Mouse (Mus musculus) forebrain, embryonic 15.5 days (tissue): ENCODE results near the gene Hspd1. TPM values are rescaled to one million over a fixed set of nuclear protein-coding genes. Genes with fewer than 3 reads are reported as not detected.
"Not testable (repeated sequence)": the region's sequence is repeated elsewhere in the genome, so short reads cannot be mapped to it uniquely, and the experiment has no call there.

ENCODE experiments used
- ATAC-seq: fragments of 200-750 bp; cut with Nextera tagmentation; replicated peaks from 2 replicates; pipeline ENCODE4 v1.8.0; 2017; ENCODE audit warnings: mild to moderate bottlenecking, moderate TSS enrichment, moderate library complexity
- H3K27ac ChIP-seq: fragments of 300-500 bp; sonication (generic); replicated peaks from 2 replicates; pipeline ENCODE4 v1.5.1; 2015; ENCODE audit warnings: mild to moderate bottlenecking, inconsistent platforms
- H3K27me3 ChIP-seq: fragments of 300-500 bp; sonication (generic); 2 replicates; pipeline ENCODE4 v1.6.1; 2015; ENCODE audit warnings: inconsistent platforms
- H3K36me3 ChIP-seq: fragments of 300-500 bp; sonication (generic); 2 replicates; pipeline ENCODE4 v1.6.1; 2015; ENCODE audit warnings: mild to moderate bottlenecking, inconsistent platforms
- H3K4me1 ChIP-seq: fragments of 300-500 bp; sonication (generic); 2 replicates; pipeline ENCODE4 v1.6.1; 2015; ENCODE audit warnings: inconsistent platforms
- H3K4me2 ChIP-seq: fragments of 300-500 bp; sonication (generic); replicated peaks from 2 replicates; pipeline ENCODE4 v1.6.1; 2015; ENCODE audit warnings: mild to moderate bottlenecking, inconsistent platforms
- H3K4me3 ChIP-seq: fragments of 300-500 bp; sonication (generic); 2 replicates; pipeline ENCODE4 v1.5.1; 2015; ENCODE audit warnings: mild to moderate bottlenecking, inconsistent platforms
- H3K9ac ChIP-seq: fragments of 300-500 bp; sonication (generic); replicated peaks from 2 replicates; pipeline ENCODE4 v1.6.1; 2015; ENCODE audit warnings: mild to moderate bottlenecking, inconsistent platforms
- H3K9me3 ChIP-seq: fragments of 300-500 bp; sonication (generic); 2 replicates; pipeline ENCODE4 v1.6.1; 2016; ENCODE audit warnings: inconsistent platforms
- WGBS: fragments of 180-500 bp; shearing (Covaris S2); methylation state at CpG from one replicate; pipeline ENCODE4 v1.1.7; 2015; ENCODE audit warnings: mixed read lengths; 5-methylcytosine and 5-hydroxymethylcytosine counted together
- polyA plus RNA-seq: library from polyadenylated mRNA; unstranded; fragments of >200 nt; fragmentation: Nextera tagmentation; extraction: Ambion mirVana; gene quantifications from 2 replicates; pipeline ENCODE4 v1.2.1, GENCODE M21; 2015

Gene Hspd1
- polyA plus RNA-seq, 1 experiment from 2014 or later = 291 TPM

DNA sequence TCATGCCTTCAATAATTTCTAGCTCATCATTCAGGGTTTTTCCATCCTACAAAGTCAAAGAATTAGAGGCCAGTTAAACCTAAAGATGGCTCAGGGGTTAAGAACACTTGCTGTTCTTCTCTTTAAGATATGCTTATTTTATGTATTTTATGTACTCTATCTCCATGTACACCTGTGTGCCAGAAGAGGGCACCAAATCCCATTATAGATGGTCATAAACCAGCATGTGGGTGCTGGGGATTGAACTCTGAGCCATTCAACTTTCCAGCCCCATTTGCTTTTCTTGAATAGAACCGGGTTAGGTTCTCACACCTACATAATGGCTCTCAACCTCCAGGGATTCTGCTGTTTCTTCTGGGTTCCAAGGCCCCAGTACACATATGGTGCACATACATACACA is 5.9 kb downstream of the Hspd1 start:
- WGBS = 75% methylated on average over 1 of the region's 1 CpGs
- peaks cover 68% of the 10 kb centered on the region for H3K36me3 ChIP-seq
- ATAC-seq = no peak

GRCm38 (mm10) chr1:55079677-55080076 is 8.4 kb downstream of the Hspd1 start:
- no peak overlapping the region for H3K9ac ChIP-seq
- H3K4me3 ChIP-seq = no peak overlapping the region
- no peak for ATAC-seq
- H3K4me2 ChIP-seq = no peak overlapping the region
- WGBS = 94% methylated on average over 4 of the region's 4 CpGs
- peaks cover 69% of the 10 kb centered on the region for H3K36me3 ChIP-seq
- H3K4me1 ChIP-seq = peaks cover 7% of the 10 kb centered on the region; the same call in 1 of the 2 replicates
- H3K27me3 ChIP-seq = no peaks in the 10 kb centered on the region
- no peak overlapping the region for H3K27ac ChIP-seq
- H3K9me3 ChIP-seq = no peaks in the 10 kb centered on the region

More for the DNA sequence above, 5.9 kb downstream of the Hspd1 start:
- Histone ChIP-seq H3K27me3 (no peaks in the 10 kb centered on the region), H3K4me3 (no peak overlapping the region), H3K4me1 (peaks cover 25% of the 10 kb centered on the region), H3K9ac (no peak overlapping the region), H3K9me3 (no peaks in the 10 kb centered on the region), H3K4me2 (no peak overlapping the region), H3K27ac (no peak overlapping the region)

- WGBS = 89% methylated on average over 2 of the region's 2 CpGs
- H3K27me3 ChIP-seq = no peaks in the 10 kb centered on the region
- peaks cover 53% of the 10 kb centered on the region for H3K36me3 ChIP-seq
- ATAC-seq = no peak
- H3K9ac ChIP-seq = no peak overlapping the region
- no peak overlapping the region for H3K4me2 ChIP-seq
- H3K4me3 ChIP-seq = no peak overlapping the region
- no peaks in the 10 kb centered on the region for H3K9me3 ChIP-seq
- no peaks in the 10 kb centered on the region for H3K4me1 ChIP-seq
- no peak overlapping the region for H3K27ac ChIP-seq
Measured at GRCm38 (mm10) chr1:55076849-55077516, 11.1 kb downstream of the Hspd1 start.

GRCm38 (mm10) chr1:55076395-55076743 is 11.7 kb downstream of the Hspd1 start:
- Histone ChIP-seq H3K27ac (no peak overlapping the region), H3K9me3 (no peaks in the 10 kb centered on the region), H3K9ac (no peak overlapping the region), H3K4me2 (no peak overlapping the region), H3K4me1 (no peaks in the 10 kb centered on the region), H3K36me3 (peaks cover 53% of the 10 kb centered on the region), H3K4me3 (no peak overlapping the region), H3K27me3 (no peaks in the 10 kb centered on the region)
- ATAC-seq = no peak

GRCm38 (mm10) chr1:55075652-55076394 is 12.2 kb downstream of the Hspd1 start:
- WGBS = 78% methylated on average over 5 of the region's 5 CpGs
- Histone ChIP-seq H3K4me1 (no peaks in the 10 kb centered on the region), H3K4me3 (no peak overlapping the region), H3K27me3 (no peaks in the 10 kb centered on the region), H3K36me3 (peaks cover 51% of the 10 kb centered on the region), H3K4me2 (no peak overlapping the region), H3K9ac (no peak overlapping the region), H3K27ac (no peak overlapping the region), H3K9me3 (no peaks in the 10 kb centered on the region)
- ATAC-seq = no peak

DNA sequence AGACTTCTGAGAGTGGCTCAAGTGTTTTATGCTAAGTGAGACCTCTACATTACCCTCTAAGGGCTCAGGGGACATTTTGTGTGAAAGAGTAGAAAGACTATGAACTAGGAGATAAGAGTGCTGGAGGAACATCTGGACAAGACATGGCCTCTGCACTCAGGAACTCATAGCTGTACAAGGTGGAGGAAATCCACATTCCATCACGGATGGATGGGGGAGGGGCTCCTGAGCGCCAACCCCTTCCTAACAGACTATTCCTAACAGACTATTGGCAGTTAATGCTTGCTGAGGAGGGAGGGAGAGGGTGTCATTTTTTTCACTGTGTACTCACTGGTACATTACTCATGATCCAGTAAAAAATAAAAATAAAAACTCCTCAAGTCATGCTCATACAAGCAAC is 13.3 kb downstream of the Hspd1 start:
- Histone ChIP-seq H3K9ac (no peak overlapping the region), H3K4me1 (no peaks in the 10 kb centered on the region), H3K4me3 (no peak overlapping the region), H3K27me3 (no peaks in the 10 kb centered on the region), H3K4me2 (no peak overlapping the region), H3K9me3 (no peaks in the 10 kb centered on the region), H3K27ac (no peak overlapping the region), H3K36me3 (peaks cover 42% of the 10 kb centered on the region)
- ATAC-seq = no peak
- 59% methylated on average over 2 of the region's 2 CpGs for WGBS

DNA sequence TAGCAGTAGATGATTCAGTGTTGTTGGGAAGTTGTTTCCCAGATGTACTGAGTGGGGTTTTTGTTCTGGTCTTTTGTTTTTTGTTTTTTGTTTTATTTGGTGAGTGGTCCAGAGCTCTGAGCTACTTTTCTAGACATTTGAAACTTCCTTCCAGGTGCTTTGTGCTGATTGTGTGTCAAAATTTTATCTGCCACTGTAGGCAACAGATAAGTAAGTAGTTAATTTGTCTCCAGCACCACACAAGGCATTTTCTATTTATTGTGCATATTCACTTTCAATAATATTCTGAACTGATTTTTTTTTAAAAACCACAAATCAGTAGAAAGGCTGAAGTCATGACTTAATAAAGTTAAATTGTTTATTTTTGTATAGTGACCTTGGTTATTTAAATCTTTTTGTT is 15.7 kb downstream of the Hspd1 start:
- not testable (repeated sequence) for ATAC-seq, H3K9me3 ChIP-seq, H3K27me3 ChIP-seq, H3K27ac ChIP-seq, H3K4me3 ChIP-seq, H3K9ac ChIP-seq, H3K4me1 ChIP-seq, H3K4me2 ChIP-seq
- peaks cover 40% of the 10 kb centered on the region for H3K36me3 ChIP-seq

- H3K9me3 ChIP-seq = no peaks in the 10 kb centered on the region
- no peak overlapping the region for H3K4me2 ChIP-seq
- 91% methylated on average over 4 of the region's 4 CpGs for WGBS
- ATAC-seq = no peak
- no peak overlapping the region for H3K9ac ChIP-seq
- H3K27me3 ChIP-seq = no peaks in the 10 kb centered on the region
- H3K36me3 ChIP-seq = peaks cover 28% of the 10 kb centered on the region
- H3K4me1 ChIP-seq = no peaks in the 10 kb centered on the region
- H3K4me3 ChIP-seq = no peak overlapping the region
- H3K27ac ChIP-seq = no peak overlapping the region
Measured at GRCm38 (mm10) chr1:55061772-55062171, 26.3 kb downstream of the Hspd1 start.

- no peak overlapping the region for H3K9ac ChIP-seq
- no peak overlapping the region for H3K27ac ChIP-seq
- peaks cover 21% of the 10 kb centered on the region for H3K36me3 ChIP-seq
- H3K9me3 ChIP-seq = no peaks in the 10 kb centered on the region
- H3K4me1 ChIP-seq = no peaks in the 10 kb centered on the region
- H3K4me2 ChIP-seq = no peak overlapping the region
- no peak overlapping the region for H3K4me3 ChIP-seq
- WGBS = 92% methylated on average over 5 of the region's 5 CpGs
- H3K27me3 ChIP-seq = no peaks in the 10 kb centered on the region
- no peak for ATAC-seq
Measured at GRCm38 (mm10) chr1:55061099-55061498, 26.9 kb downstream of the Hspd1 start.

- WGBS = 92% methylated on average over 2 of the region's 3 CpGs
- H3K36me3 ChIP-seq, H3K4me2 ChIP-seq, H3K27me3 ChIP-seq, H3K9me3 ChIP-seq, H3K4me1 ChIP-seq, H3K9ac ChIP-seq, H3K4me3 ChIP-seq, ATAC-seq, H3K27ac ChIP-seq: not testable (repeated sequence)
Measured at GRCm38 (mm10) chr1:55058383-55058782, 29.7 kb downstream of the Hspd1 start.

- H3K36me3 ChIP-seq = no peaks in the 10 kb centered on the region; the same call in 1 of the 2 replicates
- 88% methylated on average over 5 of the region's 5 CpGs for WGBS
- peaks cover 15% of the 10 kb centered on the region for H3K4me1 ChIP-seq
- no peak overlapping the region for H3K4me3 ChIP-seq
- H3K9me3 ChIP-seq = no peaks in the 10 kb centered on the region
- no peak overlapping the region for H3K27ac ChIP-seq
- no peak for ATAC-seq
- H3K9ac ChIP-seq = no peak overlapping the region
- no peak overlapping the region for H3K4me2 ChIP-seq
- H3K27me3 ChIP-seq = no peaks in the 10 kb centered on the region
Measured at GRCm38 (mm10) chr1:55055322-55056115, 32.5 kb downstream of the Hspd1 start.

DNA sequence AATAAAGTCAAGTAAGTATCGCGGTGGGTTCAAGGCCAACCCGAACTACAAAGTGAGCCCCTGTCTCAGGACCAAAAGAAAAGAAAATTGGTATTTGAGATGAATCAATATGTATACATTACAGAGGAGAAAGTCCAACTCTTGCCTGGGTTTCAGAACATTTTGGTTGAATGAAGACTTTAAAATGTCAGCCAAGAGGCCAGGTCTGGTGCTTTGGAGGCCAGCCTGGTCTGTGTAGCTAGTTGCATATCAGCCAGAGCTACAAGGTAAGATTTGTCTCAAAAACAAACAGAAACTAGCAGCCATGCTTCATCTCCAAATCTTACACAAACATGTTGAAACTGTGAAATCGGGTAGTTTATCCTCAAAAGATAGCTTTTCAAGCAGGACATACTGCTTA is 34.4 kb downstream of the Hspd1 start:
- WGBS = 76% methylated on average over 4 of the region's 4 CpGs
- Histone ChIP-seq H3K9ac (peak overlapping the region; percentile 64; the same call in 1 of the 2 replicates), H3K4me3 (peak overlapping the region; percentile 79), H3K27ac (no peak overlapping the region), H3K4me1 (peaks cover 15% of the 10 kb centered on the region), H3K9me3 (no peaks in the 10 kb centered on the region), H3K4me2 (peak overlapping the region; percentile 73), H3K36me3 (no peaks in the 10 kb centered on the region; the same call in 1 of the 2 replicates), H3K27me3 (peaks cover 4% of the 10 kb centered on the region; the same call in 1 of the 2 replicates)
- ATAC-seq = no peak
